Mouse (Mus musculus) kidney, embryonic 16.5 days (tissue): ENCODE measurements around the gene Ccdc144b. TPM values are rescaled to one million over a fixed set of nuclear protein-coding genes. Genes with fewer than 3 reads are reported as not detected.
A peak's percentile ranks its signal among the peaks of the same experiment; 100 is the strongest.

Source experiments
- ATAC-seq: fragments of 200-750 bp; cut with Nextera tagmentation; 2 replicates; pipeline ENCODE4 v1.8.0; 2017; ENCODE audit warnings: moderate TSS enrichment; ENCODE audit not compliant: low FRiP score, low TSS enrichment
- H3K27ac ChIP-seq: fragments of 300-500 bp; sonication (generic); 2 replicates; pipeline ENCODE4 v1.5.1; 2014; ENCODE audit warnings: low read length
- H3K27me3 ChIP-seq: fragments of 300-500 bp; sonication (generic); 2 replicates; pipeline ENCODE4 v1.6.1; 2014; ENCODE audit warnings: low read length, control low read depth, mixed read lengths; ENCODE audit not compliant: insufficient read depth
- H3K36me3 ChIP-seq: fragments of 300-500 bp; sonication (generic); 2 replicates; pipeline ENCODE4 v1.6.1; 2014; ENCODE audit warnings: low read length, control low read depth, mixed read lengths; ENCODE audit not compliant: insufficient read depth
- H3K4me1 ChIP-seq: fragments of 300-500 bp; sonication (generic); 2 replicates; pipeline ENCODE4 v1.6.1; 2014; ENCODE audit warnings: low read length, control low read depth, mixed read lengths; ENCODE audit not compliant: insufficient read depth
- H3K4me2 ChIP-seq: fragments of 300-500 bp; sonication (generic); replicated peaks from 2 replicates; pipeline ENCODE4 v1.6.1; 2014; ENCODE audit warnings: low read depth, low read length
- H3K4me3 ChIP-seq: fragments of 300-500 bp; sonication (generic); 2 replicates; pipeline ENCODE4 v1.5.1; 2014; ENCODE audit warnings: mild to moderate bottlenecking, low read length
- H3K9ac ChIP-seq: fragments of 300-500 bp; sonication (generic); replicated peaks from 2 replicates; pipeline ENCODE4 v1.6.1; 2014; ENCODE audit warnings: low read length
- H3K9me3 ChIP-seq: fragments of 300-500 bp; sonication (generic); 2 replicates; pipeline ENCODE4 v1.6.1; 2016; ENCODE audit warnings: low read length, control low read depth
- WGBS: fragments of 180-500 bp; shearing (Covaris S2); extraction: QIAGEN DNeasy Blood & Tissue Kit; methylation state at CpG from one replicate; pipeline ENCODE4 v1.1.7; 2014; 5-methylcytosine and 5-hydroxymethylcytosine counted together
- polyA plus RNA-seq: library from polyadenylated mRNA; unstranded; fragments of >200 nt; fragmentation: Nextera tagmentation; extraction: Ambion mirVana; gene quantifications from 2 replicates; pipeline ENCODE4 v1.2.1, GENCODE M21; 2015

Gene Ccdc144b
- polyA plus RNA-seq, 1 experiment from 2014 or later = not detected

- Histone ChIP-seq H3K4me1 (no peaks in the 10 kb centered on the region), H3K4me2 (no peak overlapping the region), H3K27me3 (no peaks in the 10 kb centered on the region), H3K4me3 (no peak overlapping the region), H3K9ac (no peak overlapping the region), H3K9me3 (no peaks in the 10 kb centered on the region), H3K36me3 (peaks cover 65% of the 10 kb centered on the region), H3K27ac (no peak overlapping the region)
- 95% methylated on average over 6 of the region's 6 CpGs for WGBS
- ATAC-seq = no peak
These were observed 20.9 kb upstream of the Ccdc144b start for GRCm38 (mm10) chr3:36074231-36074630.

- WGBS = 92% methylated on average over 5 of the region's 5 CpGs
- ATAC-seq = no peak
- no peak overlapping the region for H3K4me2 ChIP-seq
These were observed 17.7 kb upstream of the Ccdc144b start for GRCm38 (mm10) chr3:36071047-36071446.

GRCm38 (mm10) chr3:36070436-36070835 lies 17.1 kb upstream of the Ccdc144b start:
- WGBS = 92% methylated on average over 4 of the region's 4 CpGs
- Histone ChIP-seq H3K36me3 (peaks cover 33% of the 10 kb centered on the region), H3K27ac (no peak overlapping the region), H3K9ac (no peak overlapping the region), H3K27me3 (no peaks in the 10 kb centered on the region), H3K4me1 (peaks cover 8% of the 10 kb centered on the region), H3K4me2 (no peak overlapping the region), H3K9me3 (no peaks in the 10 kb centered on the region), H3K4me3 (no peak overlapping the region)
- no peak for ATAC-seq

More at GRCm38 (mm10) chr3:36071047-36071446, 17.7 kb upstream of the Ccdc144b start:
- H3K36me3 ChIP-seq = peaks cover 39% of the 10 kb centered on the region
- H3K9me3 ChIP-seq = no peaks in the 10 kb centered on the region
- no peak overlapping the region for H3K27ac ChIP-seq
- no peaks in the 10 kb centered on the region for H3K27me3 ChIP-seq
- no peak overlapping the region for H3K4me3 ChIP-seq
- H3K4me1 ChIP-seq = peaks cover 8% of the 10 kb centered on the region
- H3K9ac ChIP-seq = no peak overlapping the region

- H3K27me3 ChIP-seq = peaks cover 11% of the 10 kb centered on the region; the same call in 1 of the 2 replicates
- H3K27ac ChIP-seq = no peak overlapping the region
- H3K4me2 ChIP-seq = no peak overlapping the region
- no peaks in the 10 kb centered on the region for H3K9me3 ChIP-seq
- no peak overlapping the region for H3K4me3 ChIP-seq
- H3K4me1 ChIP-seq = peaks cover 12% of the 10 kb centered on the region
- no peak for ATAC-seq
- H3K36me3 ChIP-seq = peaks cover 12% of the 10 kb centered on the region
- 90% methylated on average over 6 of the region's 6 CpGs for WGBS
- H3K9ac ChIP-seq = no peak overlapping the region
These were observed 14.4 kb upstream of the Ccdc144b start for GRCm38 (mm10) chr3:36067731-36068130.

GRCm38 (mm10) chr3:36065843-36066651 lies 12.7 kb upstream of the Ccdc144b start, which contains the start of gene Acad9:
Acad9 (plus strand) TSS chr3:36065979.
- Histone ChIP-seq H3K4me1 (peaks cover 12% of the 10 kb centered on the region), H3K4me2 (peak within 1 kb of the TSS; percentile 60), H3K9me3 (no peaks in the 10 kb centered on the region), H3K9ac (peak within 1 kb of the TSS; percentile 87), H3K4me3 (peak within 1 kb of the TSS; percentile 85), H3K27ac (peak within 1 kb of the TSS; percentile 47; the same call in 1 of the 2 replicates), H3K36me3 (peaks cover 12% of the 10 kb centered on the region), H3K27me3 (peaks cover 19% of the 10 kb centered on the region)
- under 1% methylated on average over 49 of the region's 49 CpGs for WGBS
- peak; percentile 98 for ATAC-seq

GRCm38 (mm10) chr3:36065166-36065565 lies 11.8 kb upstream of the Ccdc144b start:
- peak overlapping the region; percentile 85 for H3K4me3 ChIP-seq
- no peak overlapping the region for H3K9ac ChIP-seq
- H3K27me3 ChIP-seq = peaks cover 22% of the 10 kb centered on the region
- H3K36me3 ChIP-seq = peaks cover 3% of the 10 kb centered on the region
- H3K4me2 ChIP-seq = peak overlapping the region; percentile 60
- peaks cover 12% of the 10 kb centered on the region for H3K4me1 ChIP-seq
- ATAC-seq = no peak
- WGBS = 90% methylated on average over 2 of the region's 2 CpGs
- H3K9me3 ChIP-seq = no peaks in the 10 kb centered on the region
- no peak overlapping the region for H3K27ac ChIP-seq

GRCm38 (mm10) chr3:36064592-36065061 lies 11.3 kb upstream of the Ccdc144b start:
- H3K27ac ChIP-seq = no peak overlapping the region
- no peak overlapping the region for H3K4me3 ChIP-seq
- no peak overlapping the region for H3K9ac ChIP-seq
- WGBS = 93% methylated on average over 1 of the region's 1 CpGs
- H3K4me2 ChIP-seq = no peak overlapping the region
- H3K27me3 ChIP-seq = peaks cover 22% of the 10 kb centered on the region
- peaks cover 12% of the 10 kb centered on the region for H3K4me1 ChIP-seq
- no peak for ATAC-seq
- no peaks in the 10 kb centered on the region for H3K36me3 ChIP-seq
- no peaks in the 10 kb centered on the region for H3K9me3 ChIP-seq

- 31% methylated on average over 8 of the region's 8 CpGs for WGBS
- H3K4me2 ChIP-seq = no peak overlapping the region
- H3K27ac ChIP-seq = no peak overlapping the region
- no peak overlapping the region for H3K4me3 ChIP-seq
- H3K4me1 ChIP-seq = peaks cover 2% of the 10 kb centered on the region; the same call in 1 of the 2 replicates
- no peaks in the 10 kb centered on the region for H3K36me3 ChIP-seq
- no peak overlapping the region for H3K9ac ChIP-seq
- H3K9me3 ChIP-seq = no peaks in the 10 kb centered on the region
- H3K27me3 ChIP-seq = peaks cover 24% of the 10 kb centered on the region
- no peak for ATAC-seq
These were observed 6.9 kb upstream of the Ccdc144b start for GRCm38 (mm10) chr3:36060096-36060850.

- Histone ChIP-seq H3K4me3 (no peak overlapping the region), H3K27ac (no peak overlapping the region), H3K9me3 (no peaks in the 10 kb centered on the region), H3K9ac (no peak overlapping the region), H3K27me3 (no peaks in the 10 kb centered on the region), H3K4me2 (no peak overlapping the region), H3K4me1 (no peaks in the 10 kb centered on the region), H3K36me3 (no peaks in the 10 kb centered on the region)
- 74% methylated on average over 1 of the region's 1 CpGs for WGBS
- ATAC-seq = no peak
These were observed 4.2 kb downstream of the Ccdc144b start for GRCm38 (mm10) chr3:36049106-36049505.
